Mouse (Mus musculus) embryonic facial prominence, embryonic 15.5 days (tissue): ENCODE measurements around the gene Smad3. TPM values are rescaled to one million over a fixed set of nuclear protein-coding genes. Genes with fewer than 3 reads are reported as not detected.
A peak's percentile ranks its signal among the peaks of the same experiment; 100 is the strongest.

ENCODE experiments used
- ATAC-seq: fragments of 200-750 bp; cut with Nextera tagmentation; 2 replicates; pipeline ENCODE4 v1.8.0; 2017; ENCODE audit warnings: low read depth, moderate TSS enrichment; ENCODE audit not compliant: insufficient number of reproducible peaks, low FRiP score, low TSS enrichment
- H3K27ac ChIP-seq: fragments of 300-500 bp; sonication (generic); replicated peaks from 2 replicates; pipeline ENCODE4 v1.5.1; 2015; ENCODE audit warnings: mild to moderate bottlenecking, inconsistent platforms
- H3K27me3 ChIP-seq: fragments of 300-500 bp; sonication (generic); 2 replicates; pipeline ENCODE4 v1.6.1; 2015; ENCODE audit warnings: inconsistent platforms
- H3K36me3 ChIP-seq: fragments of 300-500 bp; sonication (generic); 2 replicates; pipeline ENCODE4 v1.6.1; 2015; ENCODE audit warnings: mild to moderate bottlenecking, inconsistent platforms
- H3K4me1 ChIP-seq: fragments of 300-500 bp; sonication (generic); 2 replicates; pipeline ENCODE4 v1.6.1; 2015; ENCODE audit warnings: inconsistent platforms
- H3K4me2 ChIP-seq: fragments of 300-500 bp; sonication (generic); replicated peaks from 2 replicates; pipeline ENCODE4 v1.6.1; 2015; ENCODE audit warnings: mild to moderate bottlenecking, inconsistent platforms
- H3K4me3 ChIP-seq: fragments of 300-500 bp; sonication (generic); replicated peaks from 2 replicates; pipeline ENCODE4 v1.5.1; 2015; ENCODE audit warnings: mild to moderate bottlenecking, inconsistent platforms
- H3K9ac ChIP-seq: fragments of 300-500 bp; sonication (generic); 2 replicates; pipeline ENCODE4 v1.6.1; 2015; ENCODE audit warnings: inconsistent platforms
- H3K9me3 ChIP-seq: fragments of 300-500 bp; sonication (generic); replicated peaks from 2 replicates; pipeline ENCODE4 v1.6.1; 2016; ENCODE audit warnings: inconsistent platforms
- WGBS: fragments of 180-500 bp; shearing (Covaris S2); methylation state at CpG from one replicate; pipeline ENCODE4 v1.1.7; 2015; 5-methylcytosine and 5-hydroxymethylcytosine counted together
- polyA plus RNA-seq: library from polyadenylated mRNA; unstranded; fragments of >200 nt; fragmentation: Nextera tagmentation; extraction: Ambion mirVana; gene quantifications from 2 replicates; pipeline ENCODE4 v1.2.1, GENCODE M21; 2015

The Smad3 gene
- polyA plus RNA-seq, 1 experiment from 2014 or later = 25.4 TPM

DNA sequence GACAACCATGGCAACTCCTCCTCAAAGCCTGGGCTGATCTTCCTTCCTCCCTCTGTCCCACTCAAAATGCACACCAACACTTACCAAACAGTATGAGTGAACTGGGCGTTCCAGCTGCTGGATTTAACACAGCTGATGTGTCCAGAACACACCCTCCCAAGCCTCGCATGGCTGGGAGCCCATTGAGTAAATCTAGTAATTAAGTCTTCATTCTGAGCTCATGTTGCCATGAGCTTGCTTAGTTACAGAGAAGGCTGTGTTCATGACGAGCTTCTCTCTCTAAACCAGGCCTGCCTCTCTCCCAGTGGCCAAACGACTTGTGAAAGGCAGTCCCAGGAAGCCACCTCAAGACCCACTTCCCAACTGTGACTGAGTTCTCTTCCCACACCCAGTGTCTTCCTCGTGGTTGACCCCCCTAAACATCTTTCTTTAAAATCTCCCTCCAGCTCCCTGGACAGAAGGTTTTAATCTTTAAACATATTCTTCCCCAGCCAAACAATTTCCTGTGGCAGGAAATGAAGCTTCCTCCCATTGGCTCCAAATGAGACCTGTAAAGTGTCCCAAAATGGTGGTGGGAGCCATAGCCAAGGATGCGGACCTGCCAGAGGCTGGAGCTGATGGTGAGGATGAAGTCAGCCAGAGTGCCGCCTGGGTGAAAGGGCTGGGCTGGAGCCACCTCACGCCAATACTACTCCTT is 84.8 kb downstream of the Smad3 start:
- Histone ChIP-seq H3K4me2 (no peak overlapping the region), H3K27ac (peak overlapping the region; percentile 63; the same call in 1 of the 2 replicates), H3K27me3 (no peaks in the 10 kb centered on the region), H3K9me3 (no peaks in the 10 kb centered on the region), H3K9ac (no peak overlapping the region), H3K4me1 (peaks cover 41% of the 10 kb centered on the region), H3K4me3 (no peak overlapping the region), H3K36me3 (peaks cover 6% of the 10 kb centered on the region; the same call in 1 of the 2 replicates)
- 49% methylated on average over 8 of the region's 8 CpGs for WGBS
- peak; percentile 43; the same call in 1 of the 2 replicates for ATAC-seq

GRCm38 (mm10) chr9:63669816-63670215 is 88.0 kb downstream of the Smad3 start:
- Histone ChIP-seq H3K36me3 (peaks cover 11% of the 10 kb centered on the region; the same call in 1 of the 2 replicates), H3K4me1 (peaks cover 69% of the 10 kb centered on the region), H3K27ac (no peak overlapping the region), H3K9me3 (no peaks in the 10 kb centered on the region), H3K4me3 (no peak overlapping the region), H3K27me3 (no peaks in the 10 kb centered on the region), H3K4me2 (no peak overlapping the region), H3K9ac (no peak overlapping the region)
- 93% methylated on average over 7 of the region's 7 CpGs for WGBS
- ATAC-seq = no peak

DNA sequence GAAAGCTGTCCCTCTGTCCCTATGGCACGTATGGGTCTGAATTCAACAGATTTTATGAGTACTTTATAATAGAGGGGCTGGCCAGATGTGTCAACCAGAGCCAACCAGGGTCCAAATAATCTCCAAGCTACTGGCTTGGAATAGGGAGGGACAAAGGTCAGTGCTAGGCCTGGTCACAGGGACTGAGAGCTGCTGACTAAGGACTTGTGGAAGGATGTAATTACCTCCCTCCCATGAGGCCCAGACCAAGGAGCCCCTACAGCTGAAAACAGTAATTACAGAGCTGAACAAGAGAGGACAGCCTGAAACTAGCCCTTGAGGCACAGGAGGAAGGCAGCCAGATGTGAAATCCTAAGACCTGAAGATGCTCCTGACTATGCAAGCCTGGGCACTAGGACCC is 89.2 kb downstream of the Smad3 start:
- WGBS = 74% methylated on average over 1 of the region's 1 CpGs
- no peak overlapping the region for H3K9ac ChIP-seq
- H3K4me2 ChIP-seq = no peak overlapping the region
- ATAC-seq = no peak
- H3K27me3 ChIP-seq = no peaks in the 10 kb centered on the region
- H3K9me3 ChIP-seq = no peaks in the 10 kb centered on the region
- H3K4me3 ChIP-seq = no peak overlapping the region
- H3K27ac ChIP-seq = no peak overlapping the region
- peaks cover 11% of the 10 kb centered on the region; the same call in 1 of the 2 replicates for H3K36me3 ChIP-seq
- H3K4me1 ChIP-seq = peaks cover 74% of the 10 kb centered on the region

DNA sequence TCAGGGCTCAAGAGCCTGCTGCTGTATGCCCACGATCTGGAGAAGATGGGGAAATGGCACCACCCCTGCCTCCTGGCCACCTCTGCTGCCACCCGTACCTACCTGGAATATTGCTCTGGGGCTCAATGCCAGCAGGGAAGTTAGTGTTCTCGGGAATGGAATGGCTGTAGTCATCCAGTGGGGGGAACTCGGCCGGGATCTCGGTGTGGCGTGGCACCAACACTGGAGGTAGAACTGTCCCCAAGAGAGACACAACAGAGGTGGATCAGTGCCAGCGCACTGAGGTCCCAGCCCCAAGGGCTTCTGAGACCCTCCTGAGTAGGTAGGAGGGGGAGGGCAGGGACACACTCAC is 90.4 kb downstream of the Smad3 start:
- Histone ChIP-seq H3K4me2 (no peak overlapping the region), H3K27ac (0 out of 2 replicates have a peak overlapping the region, but pooled peaks have one; percentile 49), H3K36me3 (peaks cover 23% of the 10 kb centered on the region), H3K9ac (no peak overlapping the region), H3K4me3 (no peak overlapping the region), H3K9me3 (no peaks in the 10 kb centered on the region), H3K27me3 (no peaks in the 10 kb centered on the region), H3K4me1 (peaks cover 68% of the 10 kb centered on the region)
- no peak for ATAC-seq
- WGBS = 76% methylated on average over 8 of the region's 8 CpGs

DNA sequence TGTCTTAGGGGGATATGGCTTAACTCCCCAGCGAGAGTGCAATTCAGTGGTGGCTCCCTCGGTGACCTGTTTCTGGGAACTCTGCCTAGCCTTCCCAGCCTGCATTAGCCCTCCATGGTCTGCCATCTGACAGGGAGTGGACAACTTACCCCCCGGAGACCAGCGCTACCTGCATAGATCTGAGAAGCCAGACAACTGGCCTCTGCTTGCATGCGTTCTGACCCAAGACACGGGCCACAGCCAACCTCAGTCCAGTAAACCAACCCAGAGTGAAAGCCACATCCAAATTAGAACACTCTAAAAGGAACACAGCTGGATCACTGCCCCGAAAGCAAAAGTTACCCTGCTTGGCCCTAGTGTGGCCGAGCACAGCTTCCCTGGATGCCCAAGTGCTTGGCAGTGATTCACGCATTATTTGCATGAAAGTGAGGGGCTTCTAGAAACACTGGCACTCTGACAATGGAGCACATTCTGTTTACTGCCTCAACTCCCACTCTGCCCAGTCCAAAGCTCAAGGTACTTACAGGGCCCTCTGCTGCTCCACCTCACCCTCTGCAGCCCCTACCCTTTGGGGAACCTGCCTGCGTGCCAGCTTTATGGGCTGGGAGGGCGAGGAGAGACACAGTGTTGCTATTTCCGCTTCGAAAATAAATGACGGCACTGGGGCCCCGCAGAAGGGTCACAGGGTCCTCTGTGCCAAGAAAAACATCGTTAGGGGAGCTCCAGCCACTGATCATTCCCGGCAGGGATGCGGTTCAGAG is 91.0 kb downstream of the Smad3 start:
- H3K27me3 ChIP-seq = no peaks in the 10 kb centered on the region
- 60% methylated on average over 18 of the region's 18 CpGs for WGBS
- H3K9me3 ChIP-seq = no peaks in the 10 kb centered on the region
- H3K4me2 ChIP-seq = no peak overlapping the region
- H3K9ac ChIP-seq = no peak overlapping the region
- no peak overlapping the region for H3K4me3 ChIP-seq
- ATAC-seq = no peak
- peaks cover 29% of the 10 kb centered on the region for H3K36me3 ChIP-seq
- H3K27ac ChIP-seq = peak overlapping the region; percentile 49; the same call in 1 of the 2 replicates
- peaks cover 65% of the 10 kb centered on the region for H3K4me1 ChIP-seq

GRCm38 (mm10) chr9:63664792-63665646 is 92.8 kb downstream of the Smad3 start:
- Histone ChIP-seq H3K4me3 (no peak overlapping the region), H3K9ac (no peak overlapping the region), H3K27me3 (no peaks in the 10 kb centered on the region), H3K27ac (peak overlapping the region; percentile 41), H3K36me3 (peaks cover 35% of the 10 kb centered on the region), H3K4me2 (no peak overlapping the region), H3K9me3 (no peaks in the 10 kb centered on the region), H3K4me1 (peaks cover 70% of the 10 kb centered on the region)
- 32% methylated on average over 13 of the region's 13 CpGs for WGBS
- peak; percentile 68; the same call in 1 of the 2 replicates for ATAC-seq

GRCm38 (mm10) chr9:63664300-63664745 is 93.5 kb downstream of the Smad3 start:
- Histone ChIP-seq H3K4me2 (no peak overlapping the region), H3K27ac (no peak overlapping the region), H3K27me3 (no peaks in the 10 kb centered on the region), H3K9ac (no peak overlapping the region), H3K36me3 (peaks cover 35% of the 10 kb centered on the region), H3K4me3 (no peak overlapping the region), H3K9me3 (no peaks in the 10 kb centered on the region), H3K4me1 (peaks cover 76% of the 10 kb centered on the region)
- no peak for ATAC-seq
- WGBS = 64% methylated on average over 2 of the region's 2 CpGs

DNA sequence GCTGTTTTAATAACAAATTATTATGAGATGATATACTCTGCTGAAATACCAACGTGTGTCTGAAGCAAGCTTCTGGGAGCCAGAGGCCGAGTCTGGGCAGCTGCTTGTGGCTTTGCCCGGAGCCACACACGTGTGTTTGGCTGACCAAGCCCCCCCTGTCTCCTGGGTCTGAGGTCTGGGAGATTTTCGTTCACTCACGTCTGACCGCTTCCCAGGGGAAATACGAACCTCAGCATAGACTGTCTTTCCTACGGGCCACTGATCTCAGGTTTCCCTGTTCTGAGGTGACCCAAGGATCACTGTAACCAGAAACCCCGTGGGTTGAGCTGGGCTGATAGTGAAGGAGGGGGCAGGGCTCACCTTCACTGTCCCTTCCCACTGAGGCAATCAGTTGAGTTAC is 94.6 kb downstream of the Smad3 start:
- Histone ChIP-seq H3K36me3 (peaks cover 35% of the 10 kb centered on the region), H3K4me2 (no peak overlapping the region), H3K4me1 (peaks cover 76% of the 10 kb centered on the region), H3K27ac (no peak overlapping the region), H3K4me3 (no peak overlapping the region), H3K9ac (no peak overlapping the region), H3K27me3 (no peaks in the 10 kb centered on the region), H3K9me3 (no peaks in the 10 kb centered on the region)
- whole genome bisulfite sequencing = 49% methylated on average over 10 of the region's 10 CpGs
- ATAC-seq = no peak

DNA sequence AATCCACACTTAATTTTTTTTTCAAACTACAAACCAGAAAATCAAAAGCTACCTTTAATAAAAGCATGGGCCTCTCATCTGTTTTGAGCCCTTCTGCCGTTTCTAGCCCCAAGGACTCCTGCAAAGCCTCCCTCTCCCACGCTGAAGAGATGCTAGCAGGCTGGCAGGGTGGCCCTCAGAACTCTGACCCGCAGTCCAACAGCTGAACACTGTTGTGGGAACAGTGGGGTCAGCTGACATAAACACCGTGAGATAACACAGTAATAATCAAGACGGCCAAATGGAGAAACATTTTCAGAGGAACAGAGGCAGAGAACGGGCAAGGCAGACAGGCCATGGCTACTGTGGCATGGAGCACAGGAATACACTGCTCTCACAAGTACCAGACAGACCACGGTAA is 95.0 kb downstream of the Smad3 start:
- no peak overlapping the region for H3K4me2 ChIP-seq
- H3K4me3 ChIP-seq = no peak overlapping the region
- no peak overlapping the region for H3K27ac ChIP-seq
- 70% methylated on average over 7 of the region's 7 CpGs for WGBS
- peaks cover 76% of the 10 kb centered on the region for H3K4me1 ChIP-seq
- H3K9me3 ChIP-seq = no peaks in the 10 kb centered on the region
- H3K36me3 ChIP-seq = peaks cover 35% of the 10 kb centered on the region
- no peaks in the 10 kb centered on the region for H3K27me3 ChIP-seq
- no peak for ATAC-seq
- no peak overlapping the region for H3K9ac ChIP-seq

DNA sequence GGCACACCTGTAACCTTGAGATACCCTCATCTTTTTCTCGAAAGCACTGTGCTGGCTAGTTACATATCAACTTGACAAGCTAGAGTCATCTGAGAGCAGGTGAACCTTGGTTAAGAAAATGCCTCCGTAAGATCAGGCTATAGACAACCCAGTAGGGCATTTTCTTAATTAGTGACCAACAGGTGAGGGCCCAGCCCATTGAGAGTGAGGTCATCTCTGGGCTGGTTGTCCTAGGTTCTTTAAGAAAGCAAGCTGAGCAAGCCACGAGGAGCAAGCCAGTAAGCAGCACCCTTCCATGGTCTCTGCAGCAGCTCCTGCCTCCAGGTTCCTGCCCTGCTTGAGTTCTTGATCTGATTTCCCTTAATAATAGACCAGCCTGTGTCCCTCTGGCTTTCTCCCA is 97.1 kb downstream of the Smad3 start:
- ATAC-seq = no peak
- Histone ChIP-seq H3K4me3 (no peak overlapping the region), H3K4me1 (peaks cover 65% of the 10 kb centered on the region), H3K27ac (no peak overlapping the region), H3K36me3 (peaks cover 36% of the 10 kb centered on the region), H3K4me2 (no peak overlapping the region), H3K27me3 (no peaks in the 10 kb centered on the region), H3K9me3 (no peaks in the 10 kb centered on the region), H3K9ac (no peak overlapping the region)
- WGBS = 95% methylated on average over 3 of the region's 3 CpGs

DNA sequence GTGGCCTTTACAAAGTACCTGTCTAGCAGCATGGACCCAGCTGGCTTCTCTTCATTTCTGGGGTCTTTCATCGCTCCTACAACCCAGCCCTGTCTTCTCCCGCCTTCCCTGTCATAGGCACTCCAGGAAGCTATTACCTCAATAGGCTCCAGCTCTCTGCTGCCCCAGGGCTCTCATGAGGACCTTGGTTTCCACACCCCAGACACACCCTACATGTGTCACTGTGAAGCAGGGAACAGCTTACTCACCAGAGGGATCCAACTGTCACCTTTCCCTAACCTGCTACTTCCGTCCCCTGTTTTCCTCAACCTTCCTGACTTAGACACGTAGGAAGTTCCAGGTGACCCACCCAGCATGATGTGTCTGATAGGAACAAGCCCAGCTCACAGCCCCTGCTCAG is 97.7 kb downstream of the Smad3 start:
- Histone ChIP-seq H3K9ac (no peak overlapping the region), H3K9me3 (no peaks in the 10 kb centered on the region), H3K36me3 (peaks cover 36% of the 10 kb centered on the region), H3K4me1 (peaks cover 65% of the 10 kb centered on the region), H3K27me3 (no peaks in the 10 kb centered on the region), H3K4me3 (no peak overlapping the region), H3K27ac (no peak overlapping the region; the same call in 1 of the 2 replicates), H3K4me2 (no peak overlapping the region)
- 84% methylated on average over 4 of the region's 4 CpGs for WGBS
- no peak for ATAC-seq
